Mouse (Mus musculus) kidney, embryonic 14.5 days (tissue): ENCODE measurements at regions not wholly inside any gene's neighbourhood (a gene's known extent, or its start where the extent isn't known, plus 50 kb on each side); places are given as distances from the start of the nearest gene placed in this dataset.

Source experiments
- ATAC-seq: fragments of 200-750 bp; cut with Nextera tagmentation; 2 replicates; pipeline ENCODE4 v1.8.0; 2017; ENCODE audit warnings: moderate number of reproducible peaks, mild to moderate bottlenecking, moderate TSS enrichment, moderate library complexity; ENCODE audit not compliant: low FRiP score, low TSS enrichment
- H3K27ac ChIP-seq: fragments of 300-500 bp; sonication (generic); 2 replicates; pipeline ENCODE4 v1.5.1; 2014; ENCODE audit warnings: low read depth, mild to moderate bottlenecking, low read length, moderate library complexity, mixed read lengths
- H3K27me3 ChIP-seq: fragments of 300-500 bp; sonication (generic); 2 replicates; pipeline ENCODE4 v1.6.1; 2014; ENCODE audit warnings: mild to moderate bottlenecking, low read length; ENCODE audit not compliant: control insufficient read depth, insufficient read depth
- H3K36me3 ChIP-seq: fragments of 300-500 bp; sonication (generic); 2 replicates; pipeline ENCODE4 v1.6.1; 2014; ENCODE audit warnings: low read length, mixed read lengths; ENCODE audit not compliant: control insufficient read depth, insufficient read depth
- H3K4me1 ChIP-seq: fragments of 300-500 bp; sonication (generic); 2 replicates; pipeline ENCODE4 v1.6.1; 2014; ENCODE audit warnings: low read length, mixed read lengths; ENCODE audit not compliant: control insufficient read depth, insufficient read depth
- H3K4me2 ChIP-seq: fragments of 300-500 bp; sonication (generic); replicated peaks from 2 replicates; pipeline ENCODE4 v1.6.1; 2014; ENCODE audit warnings: low read depth, mild to moderate bottlenecking, low read length
- H3K4me3 ChIP-seq: fragments of 300-500 bp; sonication (generic); 2 replicates; pipeline ENCODE4 v1.5.1; 2014; ENCODE audit warnings: mild to moderate bottlenecking, low read length
- H3K9ac ChIP-seq: fragments of 300-500 bp; sonication (generic); 2 replicates; pipeline ENCODE4 v1.6.1; 2014; ENCODE audit warnings: low read depth, mild to moderate bottlenecking, low read length, moderate library complexity
- H3K9me3 ChIP-seq: fragments of 300-500 bp; sonication (generic); 2 replicates; pipeline ENCODE4 v1.6.1; 2016; ENCODE audit warnings: low read length; ENCODE audit not compliant: control insufficient read depth
- WGBS: fragments of 180-500 bp; shearing (Covaris S2); extraction: QIAGEN DNeasy Blood & Tissue Kit; methylation state at CpG from one replicate; pipeline ENCODE4 v1.1.7; 2014; 5-methylcytosine and 5-hydroxymethylcytosine counted together

DNA sequence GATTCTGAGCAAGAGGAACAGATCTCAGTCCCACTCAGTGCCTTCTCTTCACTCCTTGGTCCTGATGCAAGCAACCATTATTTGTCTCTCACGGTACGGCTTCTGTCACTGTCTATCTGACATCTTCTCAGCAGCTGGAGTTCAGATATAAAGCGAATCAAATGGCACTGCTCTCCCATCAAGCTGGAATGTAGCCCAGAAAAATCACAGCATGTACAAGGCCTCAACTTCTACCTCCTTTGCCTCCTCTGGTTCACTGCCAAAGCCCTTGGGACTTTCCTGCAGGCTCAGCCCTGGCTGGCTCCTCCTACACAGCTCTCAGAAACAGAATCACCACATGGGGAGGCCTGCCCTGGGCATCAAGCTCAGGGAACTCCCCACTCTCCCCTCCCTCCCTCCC is 107.1 kb upstream of the Prok2 start:
- Histone ChIP-seq H3K4me2 (no peak overlapping the region), H3K36me3 (no peaks in the 10 kb centered on the region), H3K4me3 (no peak overlapping the region), H3K9ac (no peak overlapping the region), H3K9me3 (no peaks in the 10 kb centered on the region), H3K4me1 (no peaks in the 10 kb centered on the region), H3K27me3 (no peaks in the 10 kb centered on the region), H3K27ac (no peak overlapping the region)
- 45% methylated on average over 3 of the region's 3 CpGs for WGBS
- ATAC-seq: no peak

DNA sequence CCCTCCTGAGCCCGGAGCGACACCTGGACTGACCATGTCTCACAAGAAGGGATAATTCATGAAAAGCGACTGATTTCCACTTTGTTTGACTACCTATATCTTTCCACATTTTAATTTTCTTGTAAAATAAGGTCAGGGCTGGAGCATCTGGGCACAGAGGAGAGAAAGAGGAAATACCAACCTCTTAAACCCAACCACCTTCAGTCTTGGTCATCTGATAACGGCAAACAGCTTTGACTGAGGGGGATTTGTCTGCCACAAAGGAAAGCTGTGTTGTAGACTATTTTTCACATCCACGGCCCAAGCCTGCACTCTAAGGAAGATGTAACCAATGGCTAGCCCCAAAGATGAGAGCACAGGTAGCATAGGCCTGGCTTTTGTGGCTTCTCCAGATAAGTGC is 101.4 kb upstream of the Prok2 start:
- Histone ChIP-seq H3K36me3 (no peaks in the 10 kb centered on the region), H3K4me2 (no peak overlapping the region), H3K9me3 (no peaks in the 10 kb centered on the region), H3K4me1 (peaks cover 8% of the 10 kb centered on the region), H3K27ac (no peak overlapping the region), H3K4me3 (no peak overlapping the region), H3K9ac (no peak overlapping the region), H3K27me3 (no peaks in the 10 kb centered on the region)
- 93% methylated on average over 5 of the region's 5 CpGs for WGBS
- ATAC-seq: no peak

DNA sequence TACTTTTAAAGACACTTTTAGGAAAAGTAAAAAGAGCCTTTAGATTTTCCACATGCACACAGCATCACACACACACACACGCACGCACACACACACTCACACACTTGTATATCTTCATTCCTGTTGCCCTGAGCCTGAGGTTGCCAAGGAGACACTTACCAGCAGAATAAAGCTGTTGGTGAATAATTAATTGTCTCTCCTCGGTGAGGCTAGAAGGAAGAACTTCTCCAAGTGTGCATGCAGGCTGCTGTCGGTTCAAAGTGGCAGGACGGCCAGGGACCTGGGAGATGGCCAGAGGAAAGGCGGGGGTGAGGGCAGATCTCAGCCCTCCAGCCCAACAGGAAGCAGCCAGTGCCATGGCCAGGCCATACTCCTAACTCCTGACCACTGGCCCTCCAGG is 98.6 kb upstream of the Prok2 start:
- Histone ChIP-seq H3K4me3 (no peak overlapping the region), H3K9ac (no peak overlapping the region), H3K4me2 (no peak overlapping the region), H3K4me1 (peaks cover 8% of the 10 kb centered on the region), H3K27me3 (no peaks in the 10 kb centered on the region), H3K9me3 (no peaks in the 10 kb centered on the region), H3K36me3 (no peaks in the 10 kb centered on the region), H3K27ac (no peak overlapping the region)
- ATAC-seq: 0 out of 2 replicates have a peak, but pooled peaks have one; percentile 28
- 49% methylated on average over 6 of the region's 6 CpGs for WGBS

DNA sequence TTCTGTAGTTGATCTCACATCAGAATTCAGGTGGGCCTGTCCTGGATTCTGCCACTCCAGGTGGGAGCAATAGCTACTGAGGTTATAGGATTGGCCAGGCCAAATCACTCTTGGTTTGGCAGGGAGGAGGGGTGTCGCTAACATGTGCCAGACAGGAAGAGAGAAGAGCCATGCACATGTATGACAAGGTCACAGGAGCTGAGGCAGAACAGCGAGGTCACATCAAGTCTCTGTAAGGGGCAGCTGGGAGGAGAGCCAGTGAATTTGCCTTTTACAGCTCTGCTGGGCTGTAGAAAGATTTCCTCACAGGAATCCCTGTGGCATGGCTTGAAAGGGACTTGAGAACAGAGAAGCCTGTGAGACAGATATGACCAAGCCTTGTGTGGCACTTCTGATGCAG is 96.3 kb upstream of the Prok2 start:
- H3K9me3 ChIP-seq: no peaks in the 10 kb centered on the region
- no peak for ATAC-seq
- H3K27ac ChIP-seq: no peak overlapping the region
- H3K4me3 ChIP-seq: no peak overlapping the region
- 69% methylated on average over 2 of the region's 2 CpGs for WGBS
- H3K9ac ChIP-seq: no peak overlapping the region
- no peak overlapping the region for H3K4me2 ChIP-seq
- H3K4me1 ChIP-seq: peaks cover 8% of the 10 kb centered on the region
- no peaks in the 10 kb centered on the region for H3K36me3 ChIP-seq
- no peaks in the 10 kb centered on the region for H3K27me3 ChIP-seq

DNA sequence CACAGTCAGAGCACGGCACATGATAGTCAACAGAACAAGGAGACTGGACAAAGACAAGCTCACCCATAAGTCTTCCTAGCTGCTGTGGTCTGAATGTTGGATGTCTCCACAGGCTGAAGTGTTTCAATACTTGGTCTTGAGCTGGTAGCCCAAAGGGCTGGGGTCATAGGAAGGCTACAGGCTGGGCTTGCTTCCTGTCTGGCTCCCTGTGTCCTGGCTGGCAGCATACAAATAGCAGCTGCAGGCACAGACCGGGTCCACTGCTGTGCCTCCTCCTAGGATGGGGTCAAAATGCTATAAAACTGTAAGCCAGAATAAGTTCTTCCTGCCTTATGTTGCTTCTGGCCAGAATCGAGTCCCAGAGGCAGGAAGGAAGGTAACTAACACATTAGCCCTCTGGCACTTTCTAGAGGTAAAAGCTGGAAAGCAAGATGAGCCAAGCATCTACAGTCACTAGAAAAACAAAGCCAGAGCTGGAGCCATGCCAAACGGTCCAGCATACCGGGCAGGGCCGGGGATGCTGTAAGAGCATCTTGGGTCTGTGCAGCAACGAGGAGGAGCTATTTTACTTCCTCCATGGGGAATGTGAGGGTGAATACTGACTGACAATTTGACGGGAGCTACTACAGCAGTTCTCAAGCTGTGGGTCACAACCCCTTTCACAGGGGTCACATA is 93.2 kb upstream of the Prok2 start:
- no peak for ATAC-seq

DNA sequence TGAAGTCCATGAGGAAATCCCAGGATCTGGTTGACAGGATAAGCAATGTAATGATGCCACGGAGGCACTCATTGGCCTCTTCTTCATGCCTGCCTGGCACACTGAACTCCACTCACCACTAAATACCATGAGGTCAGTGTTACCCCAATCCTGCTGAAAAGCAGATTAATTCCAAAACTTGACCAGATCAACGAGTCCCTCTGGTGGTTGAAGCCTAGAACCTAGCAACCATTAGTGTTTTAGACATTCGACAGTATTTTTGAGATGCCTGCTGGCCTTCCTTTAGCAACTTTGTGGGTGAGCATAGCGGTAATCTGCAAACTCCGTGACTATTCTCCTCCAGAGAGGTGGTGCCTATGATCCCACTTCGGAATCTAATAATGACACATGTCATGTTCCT is 92.3 kb upstream of the Prok2 start:
- ATAC-seq: no peak
- 91% methylated on average over 6 of the region's 6 CpGs for WGBS
- Histone ChIP-seq H3K9me3 (no peaks in the 10 kb centered on the region), H3K36me3 (no peaks in the 10 kb centered on the region), H3K27ac (no peak overlapping the region), H3K4me1 (no peaks in the 10 kb centered on the region), H3K27me3 (no peaks in the 10 kb centered on the region), H3K4me2 (no peak overlapping the region), H3K9ac (no peak overlapping the region), H3K4me3 (no peak overlapping the region)

More for the DNA sequence above, 93.2 kb upstream of the Prok2 start:
- H3K4me1 ChIP-seq: no peaks in the 10 kb centered on the region
- WGBS: 25% methylated on average over 8 of the region's 8 CpGs
- H3K27me3 ChIP-seq: no peaks in the 10 kb centered on the region
- no peak overlapping the region for H3K27ac ChIP-seq
- H3K9ac ChIP-seq: no peak overlapping the region
- no peaks in the 10 kb centered on the region for H3K36me3 ChIP-seq
- H3K4me3 ChIP-seq: no peak overlapping the region
- no peaks in the 10 kb centered on the region for H3K9me3 ChIP-seq
- no peak overlapping the region for H3K4me2 ChIP-seq

DNA sequence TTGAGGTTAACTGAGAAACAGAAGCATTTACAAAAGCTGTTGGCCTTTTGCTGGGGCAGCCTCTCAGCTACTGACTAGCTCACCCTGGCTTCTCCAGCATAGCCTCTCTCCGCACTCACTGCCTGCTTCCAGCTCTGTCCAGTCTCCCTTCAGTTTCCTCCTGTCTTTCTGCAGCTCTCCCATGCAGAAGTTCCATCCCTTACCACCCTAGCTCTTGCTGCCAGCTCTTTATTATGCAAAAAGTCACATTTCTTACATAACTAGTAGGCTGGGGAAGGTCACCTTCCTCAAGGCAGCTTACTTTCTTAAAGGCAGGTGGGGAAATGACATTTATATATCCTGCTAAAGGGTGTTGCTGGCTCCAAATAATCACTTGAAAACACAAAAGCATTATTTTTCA is 91.1 kb upstream of the Prok2 start:
- H3K4me1 ChIP-seq: no peaks in the 10 kb centered on the region
- ATAC-seq: no peak
- no peak overlapping the region for H3K4me3 ChIP-seq
- no peaks in the 10 kb centered on the region for H3K9me3 ChIP-seq
- no peak overlapping the region for H3K27ac ChIP-seq
- H3K27me3 ChIP-seq: no peaks in the 10 kb centered on the region
- no peak overlapping the region for H3K4me2 ChIP-seq
- no peak overlapping the region for H3K9ac ChIP-seq
- H3K36me3 ChIP-seq: no peaks in the 10 kb centered on the region
- 90% methylated on average over 1 of the region's 1 CpGs for WGBS

DNA sequence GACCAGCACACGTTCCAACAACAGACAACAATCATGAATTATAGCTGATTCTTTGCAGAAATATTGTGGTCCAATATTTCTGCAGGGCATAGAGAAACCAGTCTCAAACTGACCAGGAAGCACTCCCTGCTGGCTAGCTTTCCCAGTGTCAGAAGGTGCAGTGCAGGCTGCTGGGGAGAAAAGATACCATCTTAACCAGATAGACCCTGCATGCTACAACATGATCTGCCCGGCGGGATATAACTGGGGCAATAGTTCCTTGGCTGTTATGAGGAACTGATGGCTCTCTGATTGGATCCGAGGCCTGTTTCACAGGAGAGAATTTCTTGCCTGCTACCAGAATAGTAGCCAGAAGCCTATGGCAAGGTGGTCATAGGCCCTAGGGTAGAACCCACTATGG is 86.9 kb upstream of the Prok2 start:
- Histone ChIP-seq H3K9ac (no peak overlapping the region), H3K27me3 (no peaks in the 10 kb centered on the region), H3K9me3 (no peaks in the 10 kb centered on the region), H3K27ac (no peak overlapping the region), H3K4me2 (no peak overlapping the region), H3K4me1 (no peaks in the 10 kb centered on the region), H3K36me3 (no peaks in the 10 kb centered on the region), H3K4me3 (no peak overlapping the region)
- WGBS: 76% methylated on average over 4 of the region's 4 CpGs
- no peak for ATAC-seq

DNA sequence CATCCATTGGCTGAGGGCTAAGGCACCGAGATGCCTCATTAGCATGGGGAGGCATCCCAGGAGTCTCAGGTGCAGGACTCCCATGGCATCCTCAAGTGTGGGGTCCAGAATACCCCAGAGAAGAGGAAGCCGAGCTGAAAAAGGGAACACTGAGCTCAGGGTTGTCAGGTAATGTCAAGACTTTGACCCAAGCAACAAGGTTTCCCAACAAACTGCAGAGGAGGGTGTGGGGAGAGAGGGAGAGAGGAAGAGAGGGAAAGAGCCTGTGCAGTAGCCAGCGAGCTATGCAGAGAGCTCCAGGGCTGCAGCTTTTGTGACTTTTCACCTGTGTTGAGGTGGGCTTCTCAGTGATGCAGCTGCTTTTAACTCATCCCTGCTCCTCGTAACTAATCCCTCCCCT is 85.7 kb upstream of the Prok2 start:
- H3K36me3 ChIP-seq: no peaks in the 10 kb centered on the region
- 83% methylated on average over 4 of the region's 4 CpGs for WGBS
- no peak overlapping the region for H3K9ac ChIP-seq
- no peaks in the 10 kb centered on the region for H3K27me3 ChIP-seq
- H3K9me3 ChIP-seq: no peaks in the 10 kb centered on the region
- no peak overlapping the region for H3K27ac ChIP-seq
- H3K4me1 ChIP-seq: no peaks in the 10 kb centered on the region
- H3K4me2 ChIP-seq: no peak overlapping the region
- no peak for ATAC-seq
- H3K4me3 ChIP-seq: no peak overlapping the region
